Mouse (Mus musculus): ENCODE data around the gene Fam210b.

Fam210b gene

DNA sequence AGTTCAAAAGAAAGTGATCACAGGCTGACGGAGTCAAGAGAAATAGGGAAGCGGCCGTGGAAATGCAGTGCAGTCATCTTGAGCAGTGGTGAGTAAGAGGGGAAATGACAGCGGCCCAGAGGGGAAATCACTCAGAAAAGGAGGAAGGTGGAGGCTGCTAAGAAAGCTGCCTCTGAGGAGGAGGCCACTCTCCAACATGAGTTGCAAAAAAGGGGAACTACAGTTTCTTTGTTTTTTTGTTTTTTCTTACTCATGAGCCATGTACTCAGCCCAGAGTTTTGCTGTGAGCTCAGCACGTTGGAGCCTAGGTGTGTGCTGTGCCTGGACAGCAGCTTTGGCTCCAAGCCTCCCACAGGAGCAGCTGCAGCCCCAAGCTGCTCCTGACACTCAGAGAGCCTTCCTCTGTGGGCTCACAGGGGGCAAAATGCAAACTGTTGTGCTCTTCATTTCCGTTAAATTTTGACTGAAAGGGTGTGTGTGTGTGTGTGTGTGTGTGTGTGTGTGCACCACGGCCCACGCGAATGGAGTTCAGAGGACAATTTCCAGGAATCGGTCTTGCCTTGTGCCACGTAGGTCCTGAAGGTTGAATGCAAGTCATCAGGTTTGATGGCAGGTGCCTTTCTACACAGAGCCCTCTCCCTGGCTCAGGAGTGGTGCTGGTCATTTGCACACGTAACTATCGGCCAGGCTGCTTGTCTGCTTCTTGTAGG is 55.9 kb downstream of the Fam210b start:
- peak; percentile 39 for DNase-seq (ENCODE audit: low spot score)

GRCm38 (mm10) chr2:172404239-172404638 is 58.9 kb downstream of the Fam210b start:
- no peak for DNase-seq (ENCODE audit: low spot score)

DNA sequence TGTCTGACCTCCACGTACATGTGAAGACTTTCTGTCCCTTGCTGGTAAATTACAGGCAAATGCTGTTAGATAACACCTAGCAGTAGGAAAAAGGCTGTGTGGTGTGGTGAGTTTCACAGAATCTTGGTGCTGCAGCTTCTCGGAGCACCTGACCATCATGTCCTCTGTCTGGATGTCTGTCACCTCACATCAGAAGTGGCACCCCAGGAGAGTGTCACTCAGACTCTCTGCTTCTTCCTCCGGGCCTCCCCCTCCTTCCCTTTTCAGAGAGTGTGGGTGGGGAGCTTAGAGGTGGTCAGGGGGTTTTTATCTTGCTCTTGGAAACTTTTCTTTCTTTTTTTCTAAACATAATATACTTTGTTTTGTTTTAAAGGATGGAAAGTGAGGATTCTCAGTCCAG is 59.6 kb downstream of the Fam210b start:
- DNase-seq (ENCODE audit: low spot score): no peak

Data from spleen, adult 12 weeks (tissue).